Mouse (Mus musculus): ENCODE measurements around the gene Rere. TPM values are rescaled to one million over a fixed set of nuclear protein-coding genes. Genes with fewer than 3 reads are reported as not detected.
A peak's percentile ranks its signal among the peaks of the same experiment; 100 is the strongest.

Rere gene
- polyA plus RNA-seq, 1 experiment from 2014 or later: 52.0 TPM

DNA sequence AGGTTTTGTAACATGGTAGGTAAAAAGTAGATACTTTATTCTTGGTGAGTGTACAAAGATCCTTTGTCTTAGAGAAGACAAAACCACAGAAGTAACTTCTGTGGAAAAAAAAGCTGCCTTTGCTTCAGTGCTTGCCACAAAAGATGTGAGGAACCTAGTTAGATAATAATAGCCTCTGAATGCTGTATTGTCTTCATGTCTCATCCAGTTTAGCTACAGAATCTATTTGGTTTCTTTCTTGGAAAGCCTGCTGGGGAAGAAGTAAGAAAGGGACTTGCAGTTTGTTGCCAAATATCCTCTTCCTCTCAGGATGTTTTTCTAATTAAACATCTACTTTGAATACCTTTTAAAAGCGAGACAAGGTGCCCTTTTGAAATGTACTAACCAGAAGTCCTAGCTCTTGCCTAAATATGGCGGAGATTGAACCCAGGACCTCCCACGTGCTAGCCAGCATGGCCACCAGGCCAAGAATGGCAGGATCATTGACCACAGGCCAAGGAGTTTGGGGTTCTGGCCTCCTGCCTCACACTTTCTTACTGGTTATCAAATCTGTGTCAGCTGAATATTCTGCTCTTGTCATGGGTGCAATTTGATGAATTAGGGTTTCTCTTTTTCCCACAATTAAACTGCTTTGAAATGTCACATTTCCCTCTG lies 42.9 kb upstream of the Rere start:
- Histone ChIP-seq H3K27ac (ENCODE audit: low read depth, low read length) (no peak overlapping the region), H3K36me3 (ENCODE audit: control insufficient read depth, insufficient read depth, low read length) (peaks cover 18% of the 10 kb centered on the region), H3K4me3 (ENCODE audit: low read depth, low read length) (peak overlapping the region; percentile 87), H3K9ac (ENCODE audit: low read length) (peak overlapping the region; percentile 89), H3K4me2 (ENCODE audit: low read depth) (peak overlapping the region; percentile 66), H3K27me3 (ENCODE audit: control insufficient read depth, insufficient read depth, low read length) (no peaks in the 10 kb centered on the region), H3K9me3 (ENCODE audit: control insufficient read depth, low read length) (no peaks in the 10 kb centered on the region), H3K4me1 (ENCODE audit: control insufficient read depth, insufficient read depth, low read length) (peaks cover 25% of the 10 kb centered on the region)
- WGBS: 3% methylated on average over 3 of the region's 3 CpGs
- DNase-seq (ENCODE audit: low spot score): no peak
- no peak for ATAC-seq (ENCODE audit: insufficient read depth, low FRiP score, low TSS enrichment)

DNA sequence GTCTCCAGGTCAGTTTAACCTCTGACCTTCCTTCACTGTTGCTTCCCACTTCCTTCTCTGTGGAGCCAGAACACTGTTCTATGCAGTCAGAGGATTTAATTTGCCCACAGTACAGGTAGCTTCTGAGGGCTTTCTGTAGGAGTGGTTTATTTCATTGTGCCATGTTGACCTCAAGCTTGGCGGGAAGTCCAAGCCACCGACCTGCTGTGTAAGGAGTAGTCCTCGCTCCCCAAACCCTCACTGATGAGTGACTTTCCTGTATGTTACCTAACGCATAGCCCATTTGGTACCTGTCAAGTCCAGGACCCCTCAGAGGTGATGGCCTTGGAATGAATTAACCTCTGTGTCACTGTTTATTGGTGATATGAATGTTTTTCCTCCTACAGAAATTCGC lies 42.4 kb upstream of the Rere start:
- H3K9ac ChIP-seq (ENCODE audit: low read length): 0 out of 2 replicates have a peak overlapping the region, but pooled peaks have one; percentile 24
- H3K4me3 ChIP-seq (ENCODE audit: low read depth, low read length): peak overlapping the region; percentile 87
- no peaks in the 10 kb centered on the region for H3K9me3 ChIP-seq (ENCODE audit: control insufficient read depth, low read length)
- H3K27ac ChIP-seq (ENCODE audit: low read depth, low read length): no peak overlapping the region
- H3K36me3 ChIP-seq (ENCODE audit: control insufficient read depth, insufficient read depth, low read length): peaks cover 18% of the 10 kb centered on the region
- ATAC-seq (ENCODE audit: insufficient read depth, low FRiP score, low TSS enrichment) (no peak), DNase-seq (ENCODE audit: low spot score) (no peak)
- H3K4me1 ChIP-seq (ENCODE audit: control insufficient read depth, insufficient read depth, low read length): peaks cover 25% of the 10 kb centered on the region
- WGBS: 11% methylated on average over 5 of the region's 5 CpGs
- H3K4me2 ChIP-seq (ENCODE audit: low read depth): peak overlapping the region; percentile 66
- H3K27me3 ChIP-seq (ENCODE audit: control insufficient read depth, insufficient read depth, low read length): no peaks in the 10 kb centered on the region

DNA sequence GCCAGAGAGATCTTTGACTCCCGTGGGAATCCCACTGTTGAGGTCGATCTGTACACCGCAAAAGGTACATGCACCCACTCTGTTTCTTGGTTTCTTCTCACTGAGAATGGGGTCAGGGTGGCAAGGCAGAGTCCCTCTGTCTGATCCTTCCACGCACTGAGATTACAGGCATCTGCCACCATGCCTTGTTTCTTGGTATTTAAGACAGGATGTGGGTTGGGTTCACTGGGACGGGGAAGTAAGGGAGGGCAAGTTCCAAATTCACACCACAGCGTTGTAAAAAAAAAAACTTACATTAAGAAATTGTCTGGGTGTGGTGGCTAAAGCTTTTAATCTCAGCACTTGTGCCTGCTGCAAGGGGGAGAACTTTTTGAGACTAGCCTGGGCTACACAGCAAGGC lies 41.9 kb upstream of the Rere start:
- Histone ChIP-seq H3K27ac (ENCODE audit: low read depth, low read length) (peak overlapping the region; percentile 41; the same call in 1 of the 2 replicates), H3K27me3 (ENCODE audit: control insufficient read depth, insufficient read depth, low read length) (no peaks in the 10 kb centered on the region), H3K9me3 (ENCODE audit: control insufficient read depth, low read length) (no peaks in the 10 kb centered on the region), H3K4me1 (ENCODE audit: control insufficient read depth, insufficient read depth, low read length) (peaks cover 25% of the 10 kb centered on the region), H3K4me3 (ENCODE audit: low read depth, low read length) (peak overlapping the region; percentile 87), H3K9ac (ENCODE audit: low read length) (no peak overlapping the region), H3K4me2 (ENCODE audit: low read depth) (peak overlapping the region; percentile 66), H3K36me3 (ENCODE audit: control insufficient read depth, insufficient read depth, low read length) (peaks cover 20% of the 10 kb centered on the region)
- ATAC-seq (ENCODE audit: insufficient read depth, low FRiP score, low TSS enrichment) (no peak), DNase-seq (ENCODE audit: low spot score) (no peak)
- WGBS: 22% methylated on average over 6 of the region's 6 CpGs

- H3K36me3 ChIP-seq (ENCODE audit: control insufficient read depth, insufficient read depth, low read length): peaks cover 24% of the 10 kb centered on the region
- H3K9me3 ChIP-seq (ENCODE audit: control insufficient read depth, low read length): no peaks in the 10 kb centered on the region
- no peak for ATAC-seq (ENCODE audit: insufficient read depth, low FRiP score, low TSS enrichment)
- no peaks in the 10 kb centered on the region for H3K27me3 ChIP-seq (ENCODE audit: control insufficient read depth, insufficient read depth, low read length)
- peaks cover 24% of the 10 kb centered on the region for H3K4me1 ChIP-seq (ENCODE audit: control insufficient read depth, insufficient read depth, low read length)
- WGBS: 2% methylated on average over 6 of the region's 6 CpGs
- peak; percentile 80 for DNase-seq (ENCODE audit: low spot score)
- H3K4me3 ChIP-seq (ENCODE audit: low read depth, low read length): peak overlapping the region; percentile 87
- H3K27ac ChIP-seq (ENCODE audit: low read depth, low read length): peak overlapping the region; percentile 41; the same call in 1 of the 2 replicates
- peak overlapping the region; percentile 66 for H3K4me2 ChIP-seq (ENCODE audit: low read depth)
- no peak overlapping the region for H3K9ac ChIP-seq (ENCODE audit: low read length)
Observed at GRCm38 (mm10) chr4:150239951-150240368, 41.5 kb upstream of the Rere start.

DNA sequence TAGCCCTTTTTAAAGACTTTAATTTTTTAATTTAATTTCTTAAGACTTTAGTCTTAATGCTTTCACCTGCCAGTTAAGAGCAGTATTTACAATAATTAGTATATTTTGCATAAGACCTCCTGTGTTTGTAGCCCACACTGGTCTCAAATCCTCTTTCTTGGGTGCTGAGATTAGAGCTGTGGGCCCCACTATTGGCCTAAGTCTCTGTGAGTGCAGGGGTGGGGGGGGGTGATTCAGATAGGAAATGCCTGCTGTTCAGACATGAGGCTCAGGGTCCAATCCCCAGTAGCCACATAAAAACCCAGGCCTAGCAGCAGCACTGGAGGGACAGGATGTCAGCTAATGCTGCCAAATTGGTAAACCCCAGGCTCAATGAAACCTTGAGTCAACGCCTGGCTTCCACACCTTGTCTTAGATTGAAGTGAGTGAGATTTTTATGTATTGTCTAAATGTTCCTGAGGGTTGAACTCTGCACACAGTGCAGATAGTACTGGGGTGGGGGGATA lies 41.0 kb upstream of the Rere start:
- no peak overlapping the region for H3K4me2 ChIP-seq (ENCODE audit: low read depth)
- WGBS: 76% methylated on average over 1 of the region's 1 CpGs
- no peak overlapping the region for H3K4me3 ChIP-seq (ENCODE audit: low read depth, low read length)
- H3K4me1 ChIP-seq (ENCODE audit: control insufficient read depth, insufficient read depth, low read length): peaks cover 20% of the 10 kb centered on the region
- no peak for ATAC-seq (ENCODE audit: insufficient read depth, low FRiP score, low TSS enrichment)
- H3K27ac ChIP-seq (ENCODE audit: low read depth, low read length): no peak overlapping the region; the same call in 1 of the 2 replicates
- H3K27me3 ChIP-seq (ENCODE audit: control insufficient read depth, insufficient read depth, low read length): no peaks in the 10 kb centered on the region
- no peak overlapping the region for H3K9ac ChIP-seq (ENCODE audit: low read length)
- H3K9me3 ChIP-seq (ENCODE audit: control insufficient read depth, low read length): no peaks in the 10 kb centered on the region
- peaks cover 24% of the 10 kb centered on the region for H3K36me3 ChIP-seq (ENCODE audit: control insufficient read depth, insufficient read depth, low read length)
- DNase-seq (ENCODE audit: low spot score): no peak

DNA sequence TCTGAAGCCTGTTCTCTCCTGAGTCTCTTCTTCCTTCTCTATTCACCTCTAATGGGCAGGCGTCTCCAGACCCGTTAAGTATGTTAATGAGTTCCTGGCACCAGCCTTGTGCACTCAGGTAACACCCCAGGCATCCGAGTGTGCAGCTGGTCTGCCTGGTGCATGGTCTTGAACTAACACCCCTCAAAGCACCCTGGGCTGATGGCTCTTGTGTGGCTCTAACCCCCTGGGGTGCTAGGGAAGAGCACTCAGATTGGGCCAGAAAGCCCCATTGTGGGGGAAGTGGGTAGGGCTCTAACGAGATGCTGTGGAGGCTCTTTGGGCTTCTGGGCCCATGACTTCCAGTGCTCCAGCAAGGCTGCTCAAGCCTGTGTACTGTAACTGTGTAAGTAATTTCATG lies 39.7 kb upstream of the Rere start:
- ATAC-seq (ENCODE audit: insufficient read depth, low FRiP score, low TSS enrichment): no peak
- no peak for DNase-seq (ENCODE audit: low spot score)
- Histone ChIP-seq H3K9me3 (ENCODE audit: control insufficient read depth, low read length) (no peaks in the 10 kb centered on the region), H3K4me1 (ENCODE audit: control insufficient read depth, insufficient read depth, low read length) (peaks cover 19% of the 10 kb centered on the region), H3K27me3 (ENCODE audit: control insufficient read depth, insufficient read depth, low read length) (no peaks in the 10 kb centered on the region), H3K4me3 (ENCODE audit: low read depth, low read length) (no peak overlapping the region), H3K36me3 (ENCODE audit: control insufficient read depth, insufficient read depth, low read length) (peaks cover 29% of the 10 kb centered on the region), H3K4me2 (ENCODE audit: low read depth) (no peak overlapping the region), H3K9ac (ENCODE audit: low read length) (no peak overlapping the region), H3K27ac (ENCODE audit: low read depth, low read length) (no peak overlapping the region)
- 80% methylated on average over 4 of the region's 4 CpGs for WGBS

GRCm38 (mm10) chr4:150242745-150243144 lies 38.7 kb upstream of the Rere start:
- ATAC-seq (ENCODE audit: insufficient read depth, low FRiP score, low TSS enrichment) (no peak), DNase-seq (ENCODE audit: low spot score) (no peak)
- Histone ChIP-seq H3K9ac (ENCODE audit: low read length) (no peak overlapping the region), H3K9me3 (ENCODE audit: control insufficient read depth, low read length) (no peaks in the 10 kb centered on the region), H3K27ac (ENCODE audit: low read depth, low read length) (no peak overlapping the region), H3K36me3 (ENCODE audit: control insufficient read depth, insufficient read depth, low read length) (peaks cover 34% of the 10 kb centered on the region), H3K4me2 (ENCODE audit: low read depth) (no peak overlapping the region), H3K4me3 (ENCODE audit: low read depth, low read length) (no peak overlapping the region), H3K27me3 (ENCODE audit: control insufficient read depth, insufficient read depth, low read length) (no peaks in the 10 kb centered on the region), H3K4me1 (ENCODE audit: control insufficient read depth, insufficient read depth, low read length) (peaks cover 19% of the 10 kb centered on the region)
- WGBS: 85% methylated on average over 5 of the region's 5 CpGs

GRCm38 (mm10) chr4:150245876-150246275 lies 35.6 kb upstream of the Rere start:
- no peak for ATAC-seq (ENCODE audit: insufficient read depth, low FRiP score, low TSS enrichment)
- Histone ChIP-seq H3K9me3 (ENCODE audit: control insufficient read depth, low read length) (no peaks in the 10 kb centered on the region), H3K9ac (ENCODE audit: low read length) (no peak overlapping the region), H3K36me3 (ENCODE audit: control insufficient read depth, insufficient read depth, low read length) (peaks cover 44% of the 10 kb centered on the region), H3K4me2 (ENCODE audit: low read depth) (no peak overlapping the region), H3K27ac (ENCODE audit: low read depth, low read length) (no peak overlapping the region), H3K27me3 (ENCODE audit: control insufficient read depth, insufficient read depth, low read length) (no peaks in the 10 kb centered on the region), H3K4me1 (ENCODE audit: control insufficient read depth, insufficient read depth, low read length) (0 out of 2 replicates have a peak, but pooled peaks cover 3% of the 10 kb centered on the region), H3K4me3 (ENCODE audit: low read depth, low read length) (no peak overlapping the region)
- WGBS: 73% methylated on average over 2 of the region's 2 CpGs
- no peak for DNase-seq (ENCODE audit: low spot score)

- whole genome bisulfite sequencing: 67% methylated on average over 5 of the region's 5 CpGs
- ATAC-seq (ENCODE audit: insufficient read depth, low FRiP score, low TSS enrichment): peak; percentile 22; the same call in 1 of the 2 replicates
- peaks cover 28% of the 10 kb centered on the region for H3K36me3 ChIP-seq (ENCODE audit: control insufficient read depth, insufficient read depth, low read length)
Observed at GRCm38 (mm10) chr4:150248009-150248408, 33.4 kb upstream of the Rere start.

More at GRCm38 (mm10) chr4:150248009-150248408, 33.4 kb upstream of the Rere start:
- Histone ChIP-seq H3K4me1 (ENCODE audit: control insufficient read depth, insufficient read depth, low read length) (no peaks in the 10 kb centered on the region), H3K9me3 (ENCODE audit: control insufficient read depth, low read length) (no peaks in the 10 kb centered on the region), H3K4me3 (ENCODE audit: low read depth, low read length) (no peak overlapping the region), H3K27me3 (ENCODE audit: control insufficient read depth, insufficient read depth, low read length) (no peaks in the 10 kb centered on the region), H3K27ac (ENCODE audit: low read depth, low read length) (no peak overlapping the region), H3K4me2 (ENCODE audit: low read depth) (no peak overlapping the region), H3K9ac (ENCODE audit: low read length) (no peak overlapping the region)
- DNase-seq (ENCODE audit: low spot score): peak; percentile 73

All from neural tube, embryonic 11.5 days (tissue).